Mouse (Mus musculus) testis, adult 2 months (tissue): Measurements from ENCODE around the gene Serpina16. TPM values are rescaled to one million over a fixed set of nuclear protein-coding genes. Genes with fewer than 3 reads are reported as not detected.

Experiments used
- H3K27ac ChIP-seq: fragments of 200-500 bp; 2 replicates; pipeline ENCODE4 v1.5.1; 2012; ENCODE audit warnings: low read depth, low read length; ENCODE audit not compliant: control insufficient read depth, insufficient read depth
- H3K27me3 ChIP-seq: fragments of 200-500 bp; 2 replicates; pipeline ENCODE4 v1.6.1; 2012; ENCODE audit warnings: mild to moderate bottlenecking, low read length, moderate library complexity; ENCODE audit not compliant: control insufficient read depth, insufficient read depth
- H3K36me3 ChIP-seq: fragments of 200-500 bp; 2 replicates; pipeline ENCODE4 v1.6.1; 2012; ENCODE audit warnings: mild to moderate bottlenecking, low read length; ENCODE audit not compliant: control insufficient read depth, insufficient read depth
- H3K4me1 ChIP-seq: fragments of 200-500 bp; 2 replicates; pipeline ENCODE4 v1.6.1; 2012; ENCODE audit warnings: low read length; ENCODE audit not compliant: control insufficient read depth, insufficient read depth
- H3K4me3 ChIP-seq: fragments of 200-500 bp; 2 replicates; pipeline ENCODE4 v1.5.1; 2012; ENCODE audit warnings: low read depth, mild to moderate bottlenecking, low read length, moderate library complexity, mixed read lengths; ENCODE audit not compliant: control insufficient read depth
- CTCF ChIP-seq: fragments of 200-500 bp; IDR thresholded peaks from 2 replicates; pipeline ENCODE4 v1.5.1; 2012; ENCODE audit warnings: low read depth, mild to moderate bottlenecking, inconsistent platforms, low read length, moderate library complexity; ENCODE audit not compliant: control insufficient read depth, insufficient read depth, insufficient replicate concordance
- POLR2A ChIP-seq: fragments of 200-500 bp; IDR thresholded peaks from 2 replicates; pipeline ENCODE4 v1.6.1; 2012; ENCODE audit warnings: low read depth, mild to moderate bottlenecking, inconsistent platforms, low read length, moderate library complexity; ENCODE audit not compliant: control insufficient read depth
- polyA plus RNA-seq: library from polyadenylated mRNA; depleted of rRNA; stranded (reverse); fragments of >200 nt; gene quantifications from 2 replicates; pipeline ENCODE4 v1.2.3, GENCODE M21; 2012; rRNA removed

Serpina16 gene
- polyA plus RNA-seq, 1 experiment, result 0.16 TPM

DNA sequence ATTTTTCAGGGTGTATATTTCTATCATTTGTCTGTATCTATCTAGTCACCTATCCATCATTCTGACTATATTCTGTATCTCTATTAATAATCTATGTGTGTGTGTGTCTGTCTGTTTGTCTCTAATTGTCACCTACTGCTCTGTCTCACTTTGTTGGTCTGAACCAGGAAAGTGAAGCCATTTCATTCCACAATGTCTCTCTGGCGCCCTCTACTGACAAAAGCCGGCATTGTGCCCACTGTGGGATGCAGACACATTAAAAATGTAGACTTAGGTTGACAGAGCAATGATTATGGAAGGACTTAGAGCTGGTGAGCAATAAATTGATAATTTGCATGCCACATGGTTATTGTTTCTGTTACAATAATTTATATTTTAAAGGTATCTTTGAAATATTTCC is 32.6 kb downstream of the Serpina16 start:
- Histone ChIP-seq H3K4me1 (peaks cover 4% of the 10 kb centered on the region), H3K27ac (no peak overlapping the region), H3K36me3 (no peaks in the 10 kb centered on the region), H3K27me3 (no peaks in the 10 kb centered on the region), H3K4me3 (no peak overlapping the region)
- peak; percentile 55; the same call in 1 of the 2 replicates for TF ChIP-seq CTCF
- no peak for TF ChIP-seq POLR2A

DNA sequence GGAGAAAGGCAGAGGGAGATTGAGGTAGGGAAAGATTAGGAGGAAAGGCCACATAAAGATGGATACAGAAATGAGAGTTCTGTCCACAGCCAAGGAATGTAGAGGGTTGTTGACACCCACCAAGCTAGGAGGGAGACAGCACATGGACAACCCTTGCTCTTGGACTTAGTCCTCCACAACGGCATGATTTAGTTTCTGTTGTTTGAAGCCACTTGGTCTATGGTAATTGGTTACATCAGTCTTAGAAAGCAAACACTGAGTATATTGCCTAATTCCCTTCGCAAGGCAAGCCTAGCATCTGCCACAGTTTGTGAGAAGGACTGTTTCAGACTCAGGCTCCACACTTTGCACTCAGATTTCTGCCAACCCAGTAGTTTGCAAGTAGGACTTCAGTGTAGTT is 40.1 kb downstream of the Serpina16 start:
- H3K4me1 ChIP-seq, result peaks cover 4% of the 10 kb centered on the region
- no peaks in the 10 kb centered on the region for H3K27me3 ChIP-seq
- no peaks in the 10 kb centered on the region for H3K36me3 ChIP-seq
- TF ChIP-seq POLR2A, result no peak
- no peak for TF ChIP-seq CTCF
- H3K27ac ChIP-seq, result no peak overlapping the region
- no peak overlapping the region for H3K4me3 ChIP-seq

DNA sequence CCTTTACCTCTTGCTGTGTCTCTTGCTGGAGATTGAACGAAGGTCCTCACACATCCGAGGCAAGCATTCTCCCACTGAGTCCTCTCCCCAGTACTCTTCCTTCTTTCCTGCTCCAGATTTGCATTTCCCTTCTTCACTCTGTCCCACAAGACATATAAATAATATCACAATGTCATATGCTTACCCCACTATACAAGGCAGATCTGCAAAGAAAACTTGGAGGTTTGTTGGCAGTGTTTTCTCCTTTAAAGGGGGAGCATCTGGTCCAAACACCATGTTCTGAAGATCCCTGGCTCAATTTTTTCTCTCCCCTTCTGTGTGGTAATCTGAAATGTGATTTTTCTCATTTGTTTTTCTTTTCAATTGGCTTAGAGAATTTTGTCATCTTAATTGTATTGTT is 41.5 kb downstream of the Serpina16 start:
- Histone ChIP-seq H3K27ac (no peak overlapping the region), H3K4me1 (no peaks in the 10 kb centered on the region), H3K4me3 (no peak overlapping the region), H3K36me3 (no peaks in the 10 kb centered on the region), H3K27me3 (no peaks in the 10 kb centered on the region)
- TF ChIP-seq CTCF (no peak), POLR2A (no peak)

DNA sequence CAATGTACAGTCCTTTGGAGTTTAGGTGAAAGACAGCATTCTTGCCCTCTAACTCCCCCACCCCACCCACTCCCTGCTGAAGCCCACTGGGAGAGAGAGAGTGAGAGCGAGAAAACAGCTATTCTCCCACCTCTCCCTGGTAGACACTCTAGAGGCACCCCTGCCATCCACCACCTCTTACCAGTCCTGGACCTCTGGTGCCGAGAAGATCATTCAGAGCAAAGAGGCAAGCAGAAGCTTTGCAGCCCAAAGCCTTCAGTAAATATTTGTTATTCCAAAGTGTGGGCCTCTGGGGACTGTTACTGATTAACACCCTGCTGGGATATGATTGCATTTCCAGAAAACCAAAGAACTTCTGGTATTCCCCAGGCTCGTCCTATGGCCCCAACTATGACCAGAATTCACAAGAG is 44.7 kb downstream of the Serpina16 start, which contains the start of gene Serpina10:
Gene Serpina10, minus strand, starts transcription at position 242 of the 410 bp plus-strand sequence.
- TF ChIP-seq CTCF (no peak), POLR2A (no peak)
- no peak within 1 kb of the TSS for H3K4me3 ChIP-seq

More for the DNA sequence above, 44.7 kb downstream of the Serpina16 start, which contains the start of gene Serpina10:
- no peak within 1 kb of the TSS for H3K27ac ChIP-seq
- no peaks in the 10 kb centered on the region for H3K36me3 ChIP-seq
- no peaks in the 10 kb centered on the region for H3K27me3 ChIP-seq
- no peaks in the 10 kb centered on the region for H3K4me1 ChIP-seq

Other genes with a start within 250 kb of the Serpina16 start
- 52.1 and 53.0 TPM in 2 replicates for gene Ifi27, start 241.9 kb downstream of the Serpina16 start, polyA plus RNA-seq
- 4.7 and 12.9 TPM in 2 replicates for gene Ifi27l2a, start 232.5 kb downstream of the Serpina16 start, polyA plus RNA-seq
- gene Ifi27l2b, start 218.9 kb downstream of the Serpina16 start, polyA plus RNA-seq, result not detected in 2 replicates
- gene Ppp4r4, start 143.9 kb downstream of the Serpina16 start, polyA plus RNA-seq, result 15.6 and 17.6 TPM in 2 replicates
- gene Serpina10, start 44.7 kb downstream of the Serpina16 start, polyA plus RNA-seq, result not detected in 2 replicates
- 0.07 TPM in 1 of 2 replicates, not detected in the other for gene Serpina6, start 18.9 kb downstream of the Serpina16 start, polyA plus RNA-seq
- 1.1 and 129 TPM in 2 replicates for gene Serpina1f, start 19.4 kb upstream of the Serpina16 start, polyA plus RNA-seq
- 0.17 and 0.48 TPM in 2 replicates for gene Serpina1d, start 97.5 kb upstream of the Serpina16 start, polyA plus RNA-seq
- 0.51 and 1.4 TPM in 2 replicates for gene Serpina1b, start 154.2 kb upstream of the Serpina16 start, polyA plus RNA-seq
- 1.8 and 2.4 TPM in 2 replicates for gene Serpina1a, start 187.4 kb upstream of the Serpina16 start, polyA plus RNA-seq
- 0.84 and 0.85 TPM in 2 replicates for gene Serpina1c, start 228.7 kb upstream of the Serpina16 start, polyA plus RNA-seq